In genomic region chr11:120011761-120012560, GRCm38 (mm10) we compare ENCODE assay signal across 9 mouse cellular contexts. TPM values are rescaled to one million over a fixed set of nuclear protein-coding genes. Genes with fewer than 3 reads are reported as not detected.
A peak's percentile ranks its signal among the peaks of the same experiment; 100 is the strongest.
DNase-seq lines count a peak whose midpoint lies in the region; ATAC-seq lines count a peak whose summit lies in the region.
"Had no signal": no experiment of that assay in that cellular context is flagged by ENCODE, and none has a peak within 500 bp of the region (broad histone marks: within the 10 kb centered on the region; RNA-seq: fewer than 3 reads in every experiment).

No protein-coding gene starts in this region.

- no peaks in the 10 kb centered on the region for H3K36me3 ChIP-seq in heart, embryonic 12.5 days
- no peaks in the 10 kb centered on the region for H3K36me3 ChIP-seq in forebrain, embryonic 10.5 days (replicated peaks)
- peaks cover 10% of the 10 kb centered on the region; the same call in 1 of the 2 replicates for H3K36me3 ChIP-seq in limb, embryonic 12.5 days
- no peaks in the 10 kb centered on the region for H3K36me3 ChIP-seq in stomach, embryonic 15.5 days
- H3K36me3 ChIP-seq: G1E had no signal

- no peak overlapping the region for H3K27ac ChIP-seq in heart, embryonic 12.5 days (ENCODE audit: poor library complexity, severe bottlenecking)
- H3K27ac ChIP-seq in forebrain, embryonic 10.5 days, result 0 out of 2 replicates have a peak overlapping the region, but pooled peaks have one; percentile 17
- H3K27ac ChIP-seq in limb, embryonic 12.5 days, result no peak overlapping the region
- H3K27ac ChIP-seq in stomach, embryonic 15.5 days, result no peak overlapping the region

- no peak for DNase-seq in heart, adult 11 months
- peak; percentile 51 for DNase-seq in Muller cell, postnatal 12 days (ENCODE audit: inconsistent ontology term)
- DNase-seq in forebrain, embryonic 10.5 days (ENCODE audit: extremely low spot score, low spot score), result no peak
- no peak for DNase-seq in yolk sac, embryonic 10.5 days (ENCODE audit: low spot score)
- no peak for DNase-seq in gastrocnemius, postnatal 36 days

- peaks cover 32% of the 10 kb centered on the region for H3K4me1 ChIP-seq in heart, embryonic 12.5 days (replicated peaks)
- H3K4me1 ChIP-seq in forebrain, embryonic 10.5 days, result peaks cover 43% of the 10 kb centered on the region
- H3K4me1 ChIP-seq in limb, embryonic 12.5 days (replicated peaks), result peaks cover 13% of the 10 kb centered on the region
- H3K4me1 ChIP-seq in stomach, embryonic 15.5 days, result peaks cover 8% of the 10 kb centered on the region; the same call in 1 of the 2 replicates

- WGBS in heart, embryonic 12.5 days, result 29% methylated on average over 43 of the region's 43 CpGs
- WGBS in forebrain, embryonic 10.5 days, result 50% methylated on average over 43 of the region's 43 CpGs
- WGBS in limb, embryonic 12.5 days, result 40% methylated on average over 42 of the region's 43 CpGs
- 53% methylated on average over 43 of the region's 43 CpGs for WGBS in stomach, embryonic 15.5 days

- intact Hi-C loops in gastrocnemius, postnatal 36 days (cut with DNase I), result no loop called here

- H3K4me2 ChIP-seq in heart, embryonic 12.5 days, result peak overlapping the region; percentile 60
- peak overlapping the region; percentile 39 for H3K4me2 ChIP-seq in limb, embryonic 12.5 days
- H3K4me2 ChIP-seq in stomach, embryonic 15.5 days, result peak overlapping the region; percentile 32

- H3K9ac ChIP-seq in heart, embryonic 12.5 days, result peak overlapping the region; percentile 16; the same call in 1 of the 2 replicates
- H3K9ac ChIP-seq in limb, embryonic 12.5 days (replicated peaks), result no peak overlapping the region; the same call in 1 of the 2 replicates
- H3K9ac ChIP-seq in stomach, embryonic 15.5 days, result no peak overlapping the region

- H3K4me3 ChIP-seq in heart, embryonic 12.5 days, result peak overlapping the region; percentile 26
- H3K4me3 ChIP-seq in forebrain, embryonic 10.5 days, result peak overlapping the region; percentile 18
- peak overlapping the region; percentile 0 for H3K4me3 ChIP-seq in limb, embryonic 12.5 days (replicated peaks)
- 0 out of 2 replicates have a peak overlapping the region, but pooled peaks have one; percentile 5 for H3K4me3 ChIP-seq in stomach, embryonic 15.5 days (replicated peaks)

- peaks cover 23% of the 10 kb centered on the region for H3K27me3 ChIP-seq in heart, embryonic 12.5 days (replicated peaks)
- H3K27me3 ChIP-seq in forebrain, embryonic 10.5 days (ENCODE audit: poor library complexity, severe bottlenecking), result peaks cover 50% of the 10 kb centered on the region
- H3K27me3 ChIP-seq in limb, embryonic 12.5 days, result peaks cover 24% of the 10 kb centered on the region
- no peaks in the 10 kb centered on the region for H3K27me3 ChIP-seq in stomach, embryonic 15.5 days (replicated peaks)

- ATAC-seq in heart, embryonic 12.5 days (ENCODE audit: insufficient number of reproducible peaks, low FRiP score), result 0 out of 2 replicates have a peak, but pooled peaks have one; percentile 15
- no peak for ATAC-seq in limb, embryonic 12.5 days (ENCODE audit: insufficient number of reproducible peaks, insufficient read depth, low FRiP score, low TSS enrichment, low read depth)
- ATAC-seq in stomach, embryonic 15.5 days (ENCODE audit: insufficient read depth, low FRiP score, low read depth), result no peak

- H3K9me3 ChIP-seq in heart, embryonic 12.5 days (replicated peaks), result no peaks in the 10 kb centered on the region
- H3K9me3 ChIP-seq in forebrain, embryonic 10.5 days, result no peaks in the 10 kb centered on the region
- no peaks in the 10 kb centered on the region for H3K9me3 ChIP-seq in limb, embryonic 12.5 days
- no peaks in the 10 kb centered on the region for H3K9me3 ChIP-seq in stomach, embryonic 15.5 days
- H3K9me3 ChIP-seq: G1E had no signal

RNA-seq across cellular contexts. Expression of gene Aatk, which starts 35.0 kb away (rescaled TPM):
- polyA plus RNA-seq in heart, embryonic 12.5 days (2016; fragmentation: Nextera tagmentation; extraction: Ambion mirVana), result 0.63 and 0.92 TPM in 2 replicates
- polyA plus RNA-seq in forebrain, embryonic 10.5 days (2016; fragmentation: Nextera tagmentation; extraction: Ambion mirVana), result 1.5 and 1.8 TPM in 2 replicates
- polyA plus RNA-seq in limb, embryonic 12.5 days (2016; fragmentation: Nextera tagmentation; extraction: Ambion mirVana), result 5.4 and 6.9 TPM in 2 replicates
- 3.8 and 4.5 TPM in 2 replicates for polyA plus RNA-seq in stomach, embryonic 15.5 days (2015; fragmentation: Nextera tagmentation; extraction: Ambion mirVana)
- 1 to 10 TPM; 3.2 to 4.1 TPM for total RNA-seq in gastrocnemius, postnatal 36 days (2021)
- polyA plus RNA-seq: G1E had no signal
